Mouse (Mus musculus) stomach, postnatal 0 days (tissue): ENCODE results near the gene Atl2. TPM values are rescaled to one million over a fixed set of nuclear protein-coding genes. Genes with fewer than 3 reads are reported as not detected.
A peak's percentile ranks its signal among the peaks of the same experiment; 100 is the strongest.

ENCODE experiments used
- ATAC-seq: fragments of 200-750 bp; cut with Nextera tagmentation; 2 replicates; pipeline ENCODE4 v1.8.0; 2017; ENCODE audit not compliant: low FRiP score, low TSS enrichment
- DNase-seq: peaks from one replicate; pipeline ENCODE4 v3.0.0-alpha.2; 2016; ENCODE audit warnings: low spot score
- H3K27ac ChIP-seq: fragments of 300-500 bp; sonication (generic); replicated peaks from 2 replicates; pipeline ENCODE4 v1.5.1; 2014; ENCODE audit warnings: mild to moderate bottlenecking, control low read depth
- H3K27me3 ChIP-seq: fragments of 300-500 bp; sonication (generic); 2 replicates; pipeline ENCODE4 v1.6.1; 2014; ENCODE audit warnings: low read length; ENCODE audit not compliant: control insufficient read depth, insufficient read depth
- H3K36me3 ChIP-seq: fragments of 300-500 bp; sonication (generic); 2 replicates; pipeline ENCODE4 v1.6.1; 2014; ENCODE audit warnings: low read length, mixed read lengths; ENCODE audit not compliant: control insufficient read depth, insufficient read depth
- H3K4me1 ChIP-seq: fragments of 300-500 bp; sonication (generic); replicated peaks from 2 replicates; pipeline ENCODE4 v1.6.1; 2014; ENCODE audit warnings: antibody characterized with exemption; ENCODE audit not compliant: control insufficient read depth, insufficient read depth
- H3K4me2 ChIP-seq: fragments of 300-500 bp; sonication (generic); replicated peaks from 2 replicates; pipeline ENCODE4 v1.6.1; 2014; ENCODE audit warnings: low read depth, mild to moderate bottlenecking, control low read depth, moderate library complexity
- H3K4me3 ChIP-seq: fragments of 300-500 bp; sonication (generic); 2 replicates; pipeline ENCODE4 v1.5.1; 2014; ENCODE audit warnings: low read depth, low read length, control low read depth
- H3K9ac ChIP-seq: fragments of 300-500 bp; sonication (generic); 2 replicates; pipeline ENCODE4 v1.6.1; 2014; ENCODE audit warnings: mild to moderate bottlenecking, low read length, control low read depth, mixed read lengths
- H3K9me3 ChIP-seq: fragments of 300-500 bp; sonication (generic); 2 replicates; pipeline ENCODE4 v1.6.1; 2016; ENCODE audit warnings: low read length; ENCODE audit not compliant: control insufficient read depth
- CTCF ChIP-seq: IDR thresholded peaks from 2 replicates; pipeline ENCODE4 v1.5.1; 2016; ENCODE audit warnings: antibody characterized with exemption, low read depth, mild to moderate bottlenecking, moderate library complexity
- EP300 ChIP-seq: optimal IDR thresholded peaks from 2 replicates; pipeline ENCODE3; 2016; ENCODE audit warnings: antibody characterized with exemption
- WGBS: fragments of 180-500 bp; shearing (Covaris S2); extraction: QIAGEN DNeasy Blood & Tissue Kit; methylation state at CpG from one replicate; pipeline ENCODE4 v1.1.7; 2014; 5-methylcytosine and 5-hydroxymethylcytosine counted together
- polyA plus RNA-seq: library from polyadenylated mRNA; unstranded; fragments of >200 nt; fragmentation: Nextera tagmentation; extraction: Ambion mirVana; gene quantifications from 2 replicates; pipeline ENCODE4 v1.2.1, GENCODE M21; 2015

The Atl2 gene
- polyA plus RNA-seq, 1 experiment from 2014 or later: 22.6 TPM

DNA sequence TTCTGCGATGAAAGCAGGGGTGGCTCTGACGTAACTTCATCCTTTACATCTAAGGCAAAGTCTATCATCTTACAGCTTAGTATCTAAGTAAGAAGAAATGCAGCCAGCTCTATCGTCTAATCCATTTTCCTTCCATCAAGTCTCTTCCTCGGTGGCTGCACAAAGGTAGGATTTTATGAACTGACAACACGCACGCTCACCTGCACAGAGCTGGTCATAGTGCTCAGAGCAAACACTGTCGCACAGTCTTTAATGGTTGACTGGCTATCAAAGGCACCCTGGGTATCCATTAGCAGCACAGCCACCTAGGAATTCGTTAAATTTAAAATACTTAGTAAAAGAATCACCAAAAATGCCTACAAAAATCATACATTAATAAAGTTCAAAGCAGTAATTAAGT, 31.4 kb downstream of the Atl2 start:
- Histone ChIP-seq H3K9ac (no peak overlapping the region), H3K9me3 (no peaks in the 10 kb centered on the region), H3K36me3 (peaks cover 6% of the 10 kb centered on the region), H3K4me3 (no peak overlapping the region), H3K27ac (no peak overlapping the region), H3K27me3 (no peaks in the 10 kb centered on the region), H3K4me2 (no peak overlapping the region), H3K4me1 (no peaks in the 10 kb centered on the region)
- TF ChIP-seq CTCF: no peak
- TF ChIP-seq EP300: no peak
- whole genome bisulfite sequencing: 84% methylated on average over 8 of the region's 8 CpGs
- no peak for DNase-seq
- ATAC-seq: no peak

DNA sequence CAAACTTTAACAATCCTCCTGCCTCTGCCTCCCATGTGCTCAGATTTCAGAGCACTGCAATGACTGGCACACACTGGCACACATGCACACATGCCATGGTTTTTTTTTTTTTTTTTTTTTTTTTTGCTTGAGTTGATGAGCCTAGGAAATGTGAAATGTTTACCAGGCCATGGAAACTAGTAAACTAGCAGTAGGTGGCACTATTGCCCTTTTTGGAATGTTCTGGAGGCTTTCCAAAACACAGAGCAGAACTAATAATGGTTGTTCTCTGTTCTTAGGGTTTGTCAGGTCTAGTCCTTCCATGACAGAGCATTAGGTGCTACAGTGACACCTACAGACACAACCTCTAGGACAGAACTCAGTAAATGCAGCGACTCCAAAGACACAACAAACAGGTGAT, 33.9 kb downstream of the Atl2 start:
- Histone ChIP-seq H3K9ac (no peak overlapping the region), H3K27ac (no peak overlapping the region), H3K27me3 (no peaks in the 10 kb centered on the region), H3K9me3 (no peaks in the 10 kb centered on the region), H3K4me1 (no peaks in the 10 kb centered on the region), H3K36me3 (peaks cover 6% of the 10 kb centered on the region), H3K4me3 (no peak overlapping the region), H3K4me2 (no peak overlapping the region)
- WGBS: 65% methylated on average over 1 of the region's 1 CpGs
- no peak for DNase-seq
- no peak for ATAC-seq
- TF ChIP-seq EP300: no peak
- TF ChIP-seq CTCF: peak; percentile 70

DNA sequence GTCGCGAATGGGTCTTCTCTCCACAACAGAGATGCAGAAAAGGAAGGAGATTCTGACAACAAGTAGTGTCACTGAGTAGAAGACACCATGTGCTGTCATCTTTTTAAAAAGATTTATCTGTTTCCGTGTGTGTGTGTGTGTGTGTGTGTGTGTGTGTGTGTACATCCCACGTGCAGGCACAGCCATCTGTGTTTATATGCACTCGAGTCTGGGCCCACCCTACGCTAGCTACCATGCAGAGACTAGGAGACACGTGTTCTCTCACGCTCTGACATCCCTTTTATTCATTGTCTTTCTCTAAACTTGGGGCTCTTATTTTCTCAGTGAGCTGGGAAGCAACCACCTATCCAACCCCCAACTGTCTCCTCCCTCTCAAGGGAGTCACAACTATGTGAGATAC, 40.4 kb downstream of the Atl2 start:
- Histone ChIP-seq H3K4me2 (no peak overlapping the region), H3K36me3 (peaks cover 24% of the 10 kb centered on the region), H3K4me1 (no peaks in the 10 kb centered on the region), H3K27me3 (no peaks in the 10 kb centered on the region), H3K27ac (no peak overlapping the region), H3K9me3 (no peaks in the 10 kb centered on the region), H3K9ac (no peak overlapping the region), H3K4me3 (no peak overlapping the region)
- 77% methylated on average over 8 of the region's 8 CpGs for WGBS
- DNase-seq (no peak), ATAC-seq (no peak)
- TF ChIP-seq CTCF (no peak), EP300 (no peak)

DNA sequence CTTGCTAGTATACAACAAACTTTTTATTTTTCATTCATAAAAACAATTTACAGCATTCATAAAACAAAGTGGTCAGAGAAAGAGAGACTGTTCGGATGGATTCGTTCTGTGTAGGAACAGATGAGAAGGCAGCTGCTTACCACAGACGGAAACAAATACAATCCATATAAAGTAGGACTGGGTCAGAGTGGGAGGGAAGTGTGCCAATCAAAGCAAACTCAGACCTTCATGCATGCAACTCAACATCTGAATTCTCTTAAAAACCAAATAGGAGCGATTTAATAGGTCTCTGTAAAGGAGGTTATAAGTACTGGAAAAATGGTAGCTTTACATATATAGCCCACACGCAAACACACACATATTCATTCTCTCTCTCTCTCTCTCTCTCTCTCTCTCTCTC, 47.5 kb downstream of the Atl2 start:
- Histone ChIP-seq H3K4me3 (no peak overlapping the region), H3K4me2 (no peak overlapping the region), H3K36me3 (peaks cover 10% of the 10 kb centered on the region), H3K9ac (no peak overlapping the region), H3K27me3 (no peaks in the 10 kb centered on the region), H3K9me3 (no peaks in the 10 kb centered on the region), H3K27ac (no peak overlapping the region), H3K4me1 (no peaks in the 10 kb centered on the region)
- no peak for TF ChIP-seq EP300
- TF ChIP-seq CTCF: no peak
- 91% methylated on average over 5 of the region's 5 CpGs for WGBS
- ATAC-seq: no peak
- no peak for DNase-seq

DNA sequence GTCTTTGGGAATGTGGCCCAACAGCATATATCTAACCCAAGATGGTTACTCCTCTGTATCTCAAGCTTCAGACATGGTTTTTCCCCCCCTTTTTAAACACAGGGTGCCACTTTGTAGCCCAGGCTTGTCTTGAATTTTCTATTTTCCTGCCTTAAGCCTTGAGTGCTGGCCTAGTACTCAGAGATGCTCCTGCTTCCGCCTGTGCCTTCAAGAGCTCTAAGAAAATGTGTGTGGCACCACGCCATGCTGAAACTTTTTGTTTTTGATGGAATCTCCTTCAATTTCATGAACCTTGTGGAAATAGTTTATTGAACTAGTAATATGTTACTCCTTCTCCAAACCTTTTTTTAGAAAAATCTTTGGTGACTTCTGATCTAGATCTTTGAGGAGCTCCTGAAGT, 49.7 kb downstream of the Atl2 start:
- no peak overlapping the region for H3K27ac ChIP-seq
- no peaks in the 10 kb centered on the region for H3K4me1 ChIP-seq
- no peaks in the 10 kb centered on the region; the same call in 1 of the 2 replicates for H3K36me3 ChIP-seq
- H3K4me2 ChIP-seq: no peak overlapping the region
- no peak overlapping the region for H3K9ac ChIP-seq
- no peak for DNase-seq
- H3K27me3 ChIP-seq: no peaks in the 10 kb centered on the region
- H3K9me3 ChIP-seq: no peaks in the 10 kb centered on the region
- WGBS: 97% methylated on average over 2 of the region's 2 CpGs
- TF ChIP-seq CTCF (no peak), EP300 (no peak)
- H3K4me3 ChIP-seq: no peak overlapping the region
- ATAC-seq: no peak

DNA sequence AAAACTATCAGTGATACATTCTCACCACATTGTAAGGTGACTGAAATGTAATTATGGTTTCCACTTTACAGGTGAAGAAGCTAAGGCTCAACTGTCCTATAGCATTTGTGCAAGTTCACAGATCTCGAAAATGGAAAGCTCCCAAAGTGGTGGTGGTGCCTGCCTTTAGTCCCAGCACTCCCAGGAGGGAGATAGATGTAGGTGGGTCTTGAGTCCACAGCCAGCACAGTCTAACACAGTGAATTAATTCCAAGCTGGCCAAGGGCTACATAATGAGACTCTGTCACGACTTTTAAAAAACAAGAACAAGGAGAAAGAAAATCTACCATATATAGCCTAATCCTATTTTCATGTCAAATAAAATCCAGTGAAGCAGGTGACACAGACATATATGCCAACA, 50.2 kb downstream of the Atl2 start:
- Histone ChIP-seq H3K27ac (no peak overlapping the region), H3K4me1 (no peaks in the 10 kb centered on the region), H3K4me3 (no peak overlapping the region), H3K9ac (no peak overlapping the region), H3K36me3 (no peaks in the 10 kb centered on the region; the same call in 1 of the 2 replicates), H3K4me2 (no peak overlapping the region), H3K27me3 (no peaks in the 10 kb centered on the region), H3K9me3 (no peaks in the 10 kb centered on the region)
- ATAC-seq: no peak
- DNase-seq: no peak
- TF ChIP-seq EP300 (no peak), CTCF (no peak)
- WGBS: 64% methylated on average over 2 of the region's 2 CpGs
